Mouse (Mus musculus) ES-E14 (cell line): ENCODE measurements around the gene Hist1h2bf. TPM values are rescaled to one million over a fixed set of nuclear protein-coding genes. Genes with fewer than 3 reads are reported as not detected.

Experiments used
- DNase-seq: peaks from one replicate; pipeline ENCODE4 v3.0.0-alpha.2; 2013; ENCODE audit warnings: low read depth, low spot score
- H3K27ac ChIP-seq: 2 replicates; pipeline ENCODE4 v1.5.1; 2012; ENCODE audit warnings: low read depth, mild to moderate bottlenecking, low read length, moderate library complexity, mixed read lengths; ENCODE audit not compliant: poor library complexity, insufficient read depth, severe bottlenecking
- H3K36me3 ChIP-seq: 2 replicates; pipeline ENCODE4 v1.6.1; 2012; ENCODE audit warnings: mild to moderate bottlenecking, low read length, moderate library complexity, mixed read lengths; ENCODE audit not compliant: control insufficient read depth, poor library complexity, insufficient read depth, severe bottlenecking
- H3K4me1 ChIP-seq, 2 experiments: fragments of 150-350 bp in 1 of 2; sonication (generic) in 1 of 2; 2 replicates each; pipeline ENCODE4 v1.6.1; 2012; ENCODE audit warnings: low read length in 2 of 2, mild to moderate bottlenecking in 1 of 2, mixed read lengths in 1 of 2; ENCODE audit not compliant: control insufficient read depth in 2 of 2, insufficient read depth in 2 of 2, poor library complexity in 1 of 2
- H3K4me3 ChIP-seq, 2 experiments: fragments of 150-350 bp in 1 of 2; sonication (generic) in 1 of 2; 2 replicates each; pipeline ENCODE4 v1.5.1; 2012; ENCODE audit warnings: low read length in 2 of 2, low read depth in 1 of 2, mild to moderate bottlenecking in 1 of 2, mixed read lengths in 1 of 2; ENCODE audit not compliant: insufficient read depth in 1 of 2, poor library complexity in 1 of 2, severe bottlenecking in 1 of 2
- H3K9ac ChIP-seq: 2 replicates; pipeline ENCODE4 v1.6.1; 2012; ENCODE audit warnings: low read depth, mild to moderate bottlenecking, low read length, mixed read lengths; ENCODE audit not compliant: poor library complexity, insufficient read depth, severe bottlenecking
- H3K9me3 ChIP-seq: fragments of 150-350 bp; sonication (generic); 2 replicates; pipeline ENCODE4 v1.6.1; 2012; ENCODE audit warnings: low read depth, mild to moderate bottlenecking, low read length; ENCODE audit not compliant: control insufficient read depth, insufficient read depth
- CHD2 ChIP-seq: IDR thresholded peaks from 2 replicates; pipeline ENCODE4 v1.6.1; 2014; ENCODE audit warnings: mild to moderate bottlenecking, low read depth, low read length, inconsistent platforms
- HCFC1 ChIP-seq: IDR thresholded peaks from 2 replicates; pipeline ENCODE4 v1.6.1; 2012; ENCODE audit warnings: low read length, inconsistent platforms, borderline replicate concordance; ENCODE audit not compliant: insufficient read depth
- MAFK ChIP-seq: IDR thresholded peaks from 2 replicates; pipeline ENCODE4 v1.6.1; 2014; ENCODE audit warnings: mild to moderate bottlenecking, low read depth, low read length, inconsistent platforms; ENCODE audit not compliant: insufficient read depth
- ZC3H11A ChIP-seq: IDR thresholded peaks from 2 replicates; pipeline ENCODE4 v1.6.1; 2012; ENCODE audit warnings: low read depth, mild to moderate bottlenecking, inconsistent platforms, low read length, borderline replicate concordance
- ZNF384 ChIP-seq: IDR thresholded peaks from 2 replicates; pipeline ENCODE4 v1.6.1; 2012; ENCODE audit warnings: low read depth, low read length, inconsistent platforms
- in situ Hi-C, 2 experiments: fragments of 600-800 bp; cut with MboI; formaldehyde crosslinking; loops; one replicate each; pipeline ENCODE4 v1.15.1; 2025; ENCODE audit warnings: low sequenced_read_pairs in 2 of 2, inconsistent platforms in 1 of 2; ENCODE audit not compliant: unreplicated experiment in 2 of 2
- total RNA-seq: library from RNA; depleted of rRNA; stranded (reverse); fragments of 300-350 nt; gene quantifications from 2 replicates; pipeline ENCODE4 v1.2.3, GENCODE M21; 2012

Gene Hist1h2bf
- total RNA-seq, 1 experiment, result 970 TPM

DNA sequence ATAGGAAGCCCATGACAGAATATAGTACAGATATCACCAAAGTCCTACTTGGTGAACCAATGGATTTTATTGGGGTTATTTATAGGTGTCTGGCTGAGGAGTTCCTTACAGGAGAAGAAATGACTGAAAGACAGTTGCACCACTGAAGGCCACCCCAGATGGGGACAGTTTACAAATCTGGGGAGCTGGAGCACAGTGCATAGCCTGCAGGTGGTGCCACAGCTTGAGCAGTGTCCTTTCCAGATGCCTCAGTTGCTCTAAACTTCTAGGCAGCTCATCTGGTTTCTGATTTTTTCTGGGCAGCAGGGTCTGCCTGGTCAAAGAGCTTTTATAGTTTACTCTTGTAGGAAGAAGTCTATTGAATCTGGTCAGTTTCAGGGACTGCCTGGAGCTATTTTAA, 35.8 kb upstream of the Hist1h2bf start:
- H3K9me3 ChIP-seq, result no peaks in the 10 kb centered on the region
- H3K36me3 ChIP-seq, result no peaks in the 10 kb centered on the region
- H3K9ac ChIP-seq, result no peak overlapping the region
- no peak overlapping the region for H3K4me3 ChIP-seq
- TF ChIP-seq ZC3H11A (no peak), HCFC1 (no peak), CHD2 (no peak), MAFK (no peak), ZNF384 (no peak)
- in situ Hi-C loops, result loop anchor here in 1 of 2 experiments (10.0 kb wide), 1 partner anchor 195 kb away; no protein-coding TSS in a partner anchor
- H3K4me1 ChIP-seq, result no peaks in the 10 kb centered on the region
- no peak for DNase-seq
- H3K27ac ChIP-seq, result no peak overlapping the region

DNA sequence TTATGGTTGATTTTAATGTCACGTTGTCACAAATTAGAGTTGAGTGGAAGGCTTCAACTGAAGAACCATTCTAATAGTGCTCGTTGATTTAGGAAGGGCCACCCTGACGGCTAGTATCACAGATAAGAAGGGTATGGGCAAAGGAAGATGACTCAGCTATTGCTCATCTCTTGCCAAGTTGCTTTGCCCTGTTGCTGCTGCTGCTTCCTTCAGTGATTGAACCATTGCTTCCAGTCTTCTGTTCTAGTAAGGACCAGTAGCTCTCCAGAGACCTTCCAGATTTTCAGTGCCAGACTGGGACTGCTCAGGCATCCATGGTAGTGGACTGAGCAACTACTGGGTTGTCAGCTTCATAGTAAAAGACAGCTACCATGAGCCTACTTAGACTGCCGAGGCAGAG, 35.2 kb upstream of the Hist1h2bf start:
- in situ Hi-C loops, result loop anchor here in 1 of 2 experiments (10.0 kb wide), 1 partner anchor 194 kb away; no protein-coding TSS in a partner anchor
- Histone ChIP-seq H3K27ac (no peak overlapping the region), H3K9ac (no peak overlapping the region), H3K4me3 (no peak overlapping the region), H3K4me1 (no peaks in the 10 kb centered on the region), H3K36me3 (no peaks in the 10 kb centered on the region), H3K9me3 (no peaks in the 10 kb centered on the region)
- TF ChIP-seq ZNF384, result no peak
- TF ChIP-seq CHD2, result no peak
- no peak for TF ChIP-seq ZC3H11A
- no peak for TF ChIP-seq MAFK
- no peak for TF ChIP-seq HCFC1
- no peak for DNase-seq

- Histone ChIP-seq H3K36me3 (no peaks in the 10 kb centered on the region), H3K9ac (no peak overlapping the region), H3K4me3 (no peak overlapping the region), H3K27ac (no peak overlapping the region), H3K9me3 (no peaks in the 10 kb centered on the region), H3K4me1 (no peaks in the 10 kb centered on the region)
- TF ChIP-seq HCFC1 (no peak), CHD2 (no peak), ZNF384 (no peak), MAFK (no peak), ZC3H11A (no peak)
- DNase-seq, result no peak
- in situ Hi-C loops, result loop anchor here in 1 of 2 experiments (10.0 kb wide), 1 partner anchor 190 kb away; no protein-coding TSS in a partner anchor
Observed at GRCm38 (mm10) chr13:23605052-23605451, 31.1 kb upstream of the Hist1h2bf start.

- no peak overlapping the region for H3K4me3 ChIP-seq
- TF ChIP-seq ZC3H11A (no peak), ZNF384 (no peak), CHD2 (no peak)
- in situ Hi-C loops, result loop anchor here in 1 of 2 experiments (10.0 kb wide), 1 partner anchor 190 kb away; no protein-coding TSS in a partner anchor
Observed at GRCm38 (mm10) chr13:23604452-23604851, 30.5 kb upstream of the Hist1h2bf start.

GRCm38 (mm10) chr13:23603182-23603699, 29.2 kb upstream of the Hist1h2bf start:
- H3K9ac ChIP-seq, result no peak overlapping the region
- no peak for DNase-seq
- no peaks in the 10 kb centered on the region for H3K9me3 ChIP-seq
- no peak for TF ChIP-seq HCFC1
- TF ChIP-seq ZC3H11A, result no peak
- TF ChIP-seq CHD2, result no peak
- TF ChIP-seq MAFK, result no peak
- TF ChIP-seq ZNF384, result no peak
- H3K36me3 ChIP-seq, result no peaks in the 10 kb centered on the region
- in situ Hi-C loops, result loop anchor here in 1 of 2 experiments (10.0 kb wide), 1 partner anchor 188 kb away; no protein-coding TSS in a partner anchor
- no peaks in the 10 kb centered on the region for H3K4me1 ChIP-seq
- no peak overlapping the region for H3K4me3 ChIP-seq
- H3K27ac ChIP-seq, result no peak overlapping the region

More at GRCm38 (mm10) chr13:23604452-23604851, 30.5 kb upstream of the Hist1h2bf start:
- no peaks in the 10 kb centered on the region for H3K9me3 ChIP-seq
- no peaks in the 10 kb centered on the region for H3K4me1 ChIP-seq
- DNase-seq, result no peak
- H3K27ac ChIP-seq, result no peak overlapping the region
- H3K9ac ChIP-seq, result no peak overlapping the region
- no peaks in the 10 kb centered on the region for H3K36me3 ChIP-seq
